Mouse (Mus musculus): ENCODE data around the gene Fbxo9. TPM values are rescaled to one million over a fixed set of nuclear protein-coding genes. Genes with fewer than 3 reads are reported as not detected.

Fbxo9 gene
- total RNA-seq, 2 experiments from 2014 or later, result 65.4 to 70.7 TPM

Other genes with a start within 250 kb of the Fbxo9 start
- 10 to 100 TPM; 44.9 to 54.1 TPM for gene Elovl5, start 191.7 kb downstream of the Fbxo9 start, total RNA-seq (2021)
- not detected for gene Gcm1, start 57.1 kb downstream of the Fbxo9 start, total RNA-seq (2021)
- gene Ick, start 127 bp upstream of the Fbxo9 start, total RNA-seq (2021), result 10 to 100 TPM; 16.2 to 16.6 TPM
- gene Gsta4, start 73.7 kb upstream of the Fbxo9 start, total RNA-seq (2021), result 10 to 100 TPM; 60.1 to 70.6 TPM
- gene Gsta1, start 121.6 kb upstream of the Fbxo9 start, total RNA-seq (2021), result under 1 TPM in 1 of 2 experiments, not detected in 1; 0.55 TPM
- not detected for gene Gm3776, start 148.1 kb upstream of the Fbxo9 start, total RNA-seq (2021)
- gene Gm10639, start 180.9 kb upstream of the Fbxo9 start, total RNA-seq (2021), result not detected
- gene Omt2a, start 205.7 kb upstream of the Fbxo9 start, total RNA-seq (2021), result not detected
- not detected for gene Omt2b, start 218.5 kb upstream of the Fbxo9 start, total RNA-seq (2021)
- gene Gsta2, start 246.7 kb upstream of the Fbxo9 start, total RNA-seq (2021), result not detected

Data from heart, postnatal 14 days (tissue).